8 mouse cellular contexts compared by ENCODE assay signal in the genomic region with DNA sequence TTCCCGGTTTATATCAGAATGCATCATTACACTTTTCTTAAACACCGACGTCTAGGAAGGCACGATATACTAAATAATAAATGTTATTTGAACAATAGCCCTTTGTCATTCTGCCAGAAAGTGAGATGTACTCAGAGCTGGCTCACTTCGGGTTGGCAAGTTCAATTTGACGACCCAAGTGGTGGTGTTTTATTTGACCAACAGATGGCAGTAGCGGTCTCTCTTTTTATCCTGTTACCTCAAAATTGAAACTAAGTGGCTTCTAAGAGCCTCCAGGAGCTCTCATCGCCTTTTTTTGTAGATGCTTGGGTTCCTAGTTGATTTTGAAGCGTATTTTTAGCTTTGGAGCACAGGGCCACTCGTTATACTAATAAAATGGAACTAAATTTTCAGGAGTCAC.
DNase-seq lines count a peak whose midpoint lies in the region; ATAC-seq lines count a peak whose summit lies in the region.

No protein-coding gene starts in this region.

- no peak overlapping the region for H3K27ac ChIP-seq in neural tube, embryonic 15.5 days (replicated peaks)
- no peak overlapping the region for H3K27ac ChIP-seq in forebrain, embryonic 14.5 days (ENCODE audit: low read depth, low read length)

- H3K4me2 ChIP-seq in neural tube, embryonic 15.5 days, result no peak overlapping the region
- no peak overlapping the region for H3K4me2 ChIP-seq in forebrain, embryonic 14.5 days (ENCODE audit: low read length)

- H3K27me3 ChIP-seq in neural tube, embryonic 15.5 days (replicated peaks), result no peaks in the 10 kb centered on the region
- no peaks in the 10 kb centered on the region for H3K27me3 ChIP-seq in forebrain, embryonic 14.5 days (replicated peaks; ENCODE audit: control insufficient read depth, insufficient read depth, low read length)

- H3K9ac ChIP-seq in neural tube, embryonic 15.5 days (replicated peaks), result no peak overlapping the region
- no peak overlapping the region for H3K9ac ChIP-seq in forebrain, embryonic 14.5 days (ENCODE audit: low read length)

- DNase-seq in neural tube, embryonic 10.5 days (ENCODE audit: extremely low spot score, low spot score), result peak; percentile 39
- peak; percentile 37 for DNase-seq in c-Kit-positive CD71-positive TER-119-positive erythroid progenitor cells, embryonic 14.5 days (ENCODE audit: low spot score)
- DNase-seq in forebrain, embryonic 14.5 days (ENCODE audit: low spot score), result peak; percentile 89
- peak; percentile 61 for DNase-seq in heart, postnatal 4 days
- DNase-seq in left cerebral cortex, adult 11 months (ENCODE audit: low spot score), result peak; percentile 43
- DNase-seq in right cerebral cortex, postnatal 36 days (ENCODE audit: low spot score in 2 of 2), result peak; percentile 29 to 33

- WGBS in neural tube, embryonic 15.5 days, result 12% methylated on average over 10 of the region's 10 CpGs
- 10% methylated on average over 10 of the region's 10 CpGs for WGBS in forebrain, embryonic 14.5 days

- H3K4me3 ChIP-seq in neural tube, embryonic 15.5 days (replicated peaks), result no peak overlapping the region
- H3K4me3 ChIP-seq in forebrain, embryonic 14.5 days (ENCODE audit: low read depth, low read length), result no peak overlapping the region

- no peaks in the 10 kb centered on the region for H3K9me3 ChIP-seq in neural tube, embryonic 15.5 days (replicated peaks)
- no peaks in the 10 kb centered on the region for H3K9me3 ChIP-seq in forebrain, embryonic 14.5 days (replicated peaks; ENCODE audit: control insufficient read depth, low read length)

- ATAC-seq in neural tube, embryonic 15.5 days (ENCODE audit: low FRiP score), result no peak
- ATAC-seq in forebrain, embryonic 14.5 days, result peak; percentile 73
- ATAC-seq in megakaryocyte progenitor cell, adult 5-6 weeks (replicated peaks; ENCODE audit: poor library complexity), result peak; percentile 91

- H3K36me3 ChIP-seq in neural tube, embryonic 15.5 days, result no peaks in the 10 kb centered on the region
- H3K36me3 ChIP-seq in forebrain, embryonic 14.5 days (ENCODE audit: control insufficient read depth, insufficient read depth, low read length), result no peaks in the 10 kb centered on the region

- no peaks in the 10 kb centered on the region for H3K4me1 ChIP-seq in neural tube, embryonic 15.5 days
- no peaks in the 10 kb centered on the region for H3K4me1 ChIP-seq in forebrain, embryonic 14.5 days (ENCODE audit: control insufficient read depth, insufficient read depth, low read length)

Comparison
In these comparisons a context has a peak if more than half of its experiments do, and no peak if none do; other contexts are left out.
1. DNase-seq: peak in every context shown above with its lines; median percentile 89 in forebrain, embryonic 14.5 days; 61 in heart, postnatal 4 days; 43 in left cerebral cortex, adult 11 months; 39 in neural tube, embryonic 10.5 days; 37 in c-Kit-positive CD71-positive TER-119-positive erythroid progenitor cells, embryonic 14.5 days; 31 in right cerebral cortex, postnatal 36 days.